Mouse (Mus musculus) right cerebral cortex, postnatal 36 days (tissue): ENCODE data around the gene Reep3.

Experiments
- DNase-seq, 2 experiments: peaks; one replicate each; pipeline ENCODE4 v3.0.0; 2022; ENCODE audit warnings: low spot score in 2 of 2, mixed read lengths in 1 of 2

Gene Reep3

DNA sequence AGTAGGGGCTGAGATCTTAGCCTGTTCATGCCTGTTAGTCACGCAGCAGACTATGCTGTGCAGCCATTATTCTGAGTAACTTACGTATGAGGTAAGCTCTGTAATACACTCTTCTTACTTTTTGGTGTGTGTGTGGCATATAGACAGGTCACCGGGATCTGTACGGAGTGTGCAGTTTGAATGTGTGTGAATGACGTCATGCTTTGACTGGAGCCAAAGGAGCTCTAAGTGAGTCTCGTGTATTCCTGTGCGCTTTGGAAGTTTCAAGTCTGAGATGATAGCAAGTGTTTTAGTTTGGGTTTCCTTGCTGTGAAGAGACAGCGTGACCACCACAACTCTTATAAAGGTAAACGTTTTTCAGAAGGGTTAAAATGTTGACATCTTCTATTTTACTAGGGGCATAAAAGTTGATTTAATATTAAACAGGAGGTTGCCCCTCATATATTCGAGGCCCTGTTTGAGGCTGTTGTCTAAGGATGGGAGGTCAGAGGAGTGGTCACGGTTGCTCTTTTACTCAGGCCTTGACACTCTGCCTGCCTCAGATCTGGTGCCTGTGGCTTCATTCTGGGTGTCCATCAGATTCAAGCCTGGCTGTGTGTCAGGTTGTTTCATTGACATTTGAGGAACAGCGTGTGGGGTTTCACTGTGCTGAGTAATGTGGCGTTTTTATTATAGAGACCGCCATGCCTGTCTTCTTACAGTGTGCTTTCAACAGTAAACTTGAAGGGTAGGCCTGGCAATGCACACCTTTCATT, 14.5 kb upstream of the Reep3 start:
- DNase-seq: no peak

- no peak for DNase-seq
Observed at GRCm38 (mm10) chr10:67109635-67110034, 12.9 kb upstream of the Reep3 start.

- DNase-seq: no peak
Observed at GRCm38 (mm10) chr10:67108096-67108495, 11.4 kb upstream of the Reep3 start.

DNA sequence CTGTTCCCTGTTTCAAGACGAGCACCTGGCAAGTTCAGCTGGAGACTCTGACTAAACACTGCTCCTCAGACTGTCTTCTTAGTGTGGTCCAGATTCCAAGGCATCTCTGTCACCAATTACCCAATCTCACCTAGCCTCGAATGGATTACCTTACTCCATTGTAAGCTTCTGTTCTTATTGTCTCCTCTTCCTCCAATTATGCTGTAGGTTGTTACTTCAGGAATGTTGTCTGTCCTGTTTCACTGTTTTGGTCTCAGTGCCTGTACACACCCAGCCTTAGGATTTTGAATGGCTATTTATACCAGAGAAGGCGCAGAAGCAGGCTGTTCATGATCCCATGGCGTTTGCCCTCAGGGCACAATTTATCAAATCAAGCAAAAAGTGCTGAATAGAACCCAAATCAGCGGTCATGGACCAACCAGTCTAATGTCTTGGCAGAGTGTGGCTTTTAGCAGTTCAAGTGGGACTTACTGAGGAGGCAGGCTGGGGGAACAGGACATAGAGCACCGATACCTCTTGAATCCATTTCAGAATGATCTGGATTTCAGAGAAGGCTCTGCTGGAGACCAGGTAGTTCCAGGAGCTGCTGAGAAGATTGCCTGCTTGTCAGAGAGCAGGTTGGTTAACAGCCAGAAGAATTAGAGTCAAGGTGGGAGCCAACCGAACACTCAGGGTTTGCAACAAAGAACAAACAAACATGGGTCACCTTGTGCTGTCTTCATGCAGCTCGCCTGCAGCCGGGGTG, 10.4 kb upstream of the Reep3 start:
- DNase-seq: no peak

DNA sequence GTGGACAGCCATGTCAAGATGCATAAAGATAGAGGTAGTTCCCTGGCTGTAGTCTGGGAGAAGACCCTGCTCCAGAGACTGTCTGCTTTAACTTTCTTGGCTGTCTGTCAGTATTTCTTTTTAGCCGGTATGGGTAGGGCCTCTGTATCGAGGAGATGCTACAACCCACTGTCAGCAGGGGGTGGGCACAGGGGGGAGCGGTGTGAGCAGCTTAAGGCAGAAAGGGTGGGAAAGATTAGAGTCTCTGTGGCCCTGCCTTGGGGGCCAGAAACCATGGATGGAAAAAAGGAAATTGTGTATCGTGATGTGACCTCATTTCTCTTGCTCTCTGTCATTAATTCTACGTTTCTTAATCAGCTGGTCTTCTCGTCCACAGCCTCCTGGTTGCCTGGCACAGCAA, 9.7 kb upstream of the Reep3 start:
- DNase-seq: no peak

GRCm38 (mm10) chr10:67105331-67106217, 8.8 kb upstream of the Reep3 start:
- no peak for DNase-seq

GRCm38 (mm10) chr10:67104543-67104942, 7.8 kb upstream of the Reep3 start:
- no peak for DNase-seq

DNA sequence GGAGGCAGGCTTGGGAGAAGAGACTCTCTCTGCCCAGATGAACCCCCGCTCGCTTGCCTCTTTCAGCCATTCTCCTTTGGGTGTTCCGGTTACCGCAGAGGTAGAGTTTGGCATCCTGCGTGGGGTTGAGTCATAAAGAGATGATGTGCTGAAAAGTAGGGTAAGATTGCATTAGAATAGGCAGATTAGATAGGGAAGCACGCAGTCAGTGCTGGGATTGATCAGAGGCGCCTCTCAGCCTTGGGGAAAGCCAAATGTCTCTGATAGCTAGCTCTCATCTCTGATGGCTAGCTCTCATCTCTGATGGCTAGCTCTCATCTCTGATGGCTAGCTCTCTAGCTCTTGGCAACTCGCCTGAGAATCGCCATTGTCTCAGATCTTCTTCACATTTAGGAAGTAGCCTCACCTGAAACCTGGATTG, 4.1 kb upstream of the Reep3 start:
- no peak for DNase-seq

DNA sequence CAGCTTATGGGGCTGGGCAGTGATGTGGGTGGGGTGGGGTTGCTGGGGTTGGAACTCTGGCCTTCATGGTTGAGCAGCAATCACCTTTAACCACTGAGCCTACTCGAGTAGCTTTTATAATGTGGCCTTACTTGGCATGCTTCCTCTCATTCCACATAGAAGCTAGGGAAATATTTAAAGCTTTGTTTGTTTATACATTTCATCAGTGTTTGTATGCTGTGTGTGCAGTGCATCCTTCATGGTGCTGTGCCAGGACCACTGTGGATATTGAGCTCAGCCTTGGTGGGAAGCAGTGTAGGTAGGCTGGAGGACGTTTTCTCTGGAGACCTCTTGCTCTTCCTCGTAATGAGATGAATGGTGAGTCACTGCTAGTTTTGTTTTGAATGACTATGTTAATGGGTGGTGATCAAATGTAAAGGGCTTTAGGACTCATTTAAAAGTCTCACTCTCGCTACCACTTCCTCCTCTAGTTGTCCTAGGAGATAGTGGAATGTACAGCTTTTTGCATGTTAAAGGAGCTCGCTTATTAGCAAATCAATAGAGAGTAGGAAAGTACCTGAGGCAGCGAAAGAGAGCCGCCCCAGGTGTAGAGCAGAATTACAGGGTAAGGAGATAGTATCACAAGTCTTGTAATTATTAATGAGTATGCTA, 3.4 kb upstream of the Reep3 start:
- DNase-seq: no peak

DNA sequence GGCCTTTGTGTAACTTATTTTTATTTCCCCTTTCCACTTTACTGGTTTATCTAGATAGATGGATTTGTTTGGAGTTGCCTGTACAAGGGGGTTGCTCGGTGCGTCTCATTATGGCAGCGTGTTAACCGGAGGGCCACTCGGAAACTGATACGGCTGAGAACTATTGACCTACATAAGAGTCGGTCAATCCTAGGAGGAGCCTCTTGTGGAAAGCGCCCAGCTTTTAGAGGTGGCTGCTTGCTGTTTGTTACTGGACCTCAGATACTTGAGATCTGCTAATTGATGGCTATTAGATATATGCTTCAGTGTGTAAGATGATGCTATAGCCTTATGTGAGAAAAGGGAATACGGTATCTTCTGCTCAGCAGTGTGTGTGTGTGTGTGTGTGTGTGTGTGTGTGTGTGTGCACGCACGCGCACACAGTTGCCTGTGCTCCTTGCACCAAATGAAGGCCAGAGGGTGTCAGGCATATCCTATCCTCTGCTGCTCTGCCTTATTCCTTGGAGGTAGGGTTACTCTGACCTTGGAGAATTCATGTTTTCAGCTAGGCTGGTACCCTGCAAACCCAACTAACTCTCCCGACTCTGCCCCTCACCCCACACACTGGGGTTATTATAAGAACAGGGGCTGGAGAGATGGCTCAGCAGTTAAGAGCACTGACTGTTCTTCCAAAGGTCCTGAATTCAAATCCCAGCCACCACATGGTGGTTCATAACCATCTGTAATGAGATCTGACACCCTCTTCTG, 2.6 kb upstream of the Reep3 start:
- DNase-seq: no peak

DNA sequence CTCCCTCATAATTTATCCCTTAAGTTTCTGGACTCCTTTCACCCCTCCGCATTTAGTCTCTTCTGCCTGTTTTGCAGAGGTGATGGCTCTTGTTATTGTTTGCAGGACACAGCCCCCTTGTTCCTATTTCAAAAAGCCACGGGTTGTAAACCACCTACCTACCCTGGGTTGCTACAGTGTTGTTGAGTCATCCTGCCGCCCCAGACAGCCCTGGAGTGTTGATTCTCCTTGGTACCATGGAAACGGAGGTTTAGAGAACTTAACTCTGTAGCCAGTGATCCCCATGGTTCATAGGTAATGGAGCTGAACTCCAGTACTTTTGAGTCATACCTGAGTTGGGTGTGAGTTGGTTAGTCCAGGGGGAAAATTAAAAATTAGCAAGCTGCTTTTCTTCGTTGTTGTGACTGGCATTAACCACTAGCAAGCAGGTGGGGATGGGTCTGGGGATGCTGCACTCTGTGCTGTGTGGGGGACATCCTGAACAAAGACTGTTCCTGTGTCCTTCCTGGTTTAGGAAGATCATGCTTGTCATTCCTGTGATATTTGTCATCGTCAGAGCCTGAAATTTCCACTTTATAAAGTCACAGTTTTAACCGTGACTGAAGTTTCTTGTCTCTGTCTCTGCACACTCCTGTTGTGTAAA, 1.8 kb upstream of the Reep3 start:
- DNase-seq: peak in 1 of 2 experiments; percentile 41

DNA sequence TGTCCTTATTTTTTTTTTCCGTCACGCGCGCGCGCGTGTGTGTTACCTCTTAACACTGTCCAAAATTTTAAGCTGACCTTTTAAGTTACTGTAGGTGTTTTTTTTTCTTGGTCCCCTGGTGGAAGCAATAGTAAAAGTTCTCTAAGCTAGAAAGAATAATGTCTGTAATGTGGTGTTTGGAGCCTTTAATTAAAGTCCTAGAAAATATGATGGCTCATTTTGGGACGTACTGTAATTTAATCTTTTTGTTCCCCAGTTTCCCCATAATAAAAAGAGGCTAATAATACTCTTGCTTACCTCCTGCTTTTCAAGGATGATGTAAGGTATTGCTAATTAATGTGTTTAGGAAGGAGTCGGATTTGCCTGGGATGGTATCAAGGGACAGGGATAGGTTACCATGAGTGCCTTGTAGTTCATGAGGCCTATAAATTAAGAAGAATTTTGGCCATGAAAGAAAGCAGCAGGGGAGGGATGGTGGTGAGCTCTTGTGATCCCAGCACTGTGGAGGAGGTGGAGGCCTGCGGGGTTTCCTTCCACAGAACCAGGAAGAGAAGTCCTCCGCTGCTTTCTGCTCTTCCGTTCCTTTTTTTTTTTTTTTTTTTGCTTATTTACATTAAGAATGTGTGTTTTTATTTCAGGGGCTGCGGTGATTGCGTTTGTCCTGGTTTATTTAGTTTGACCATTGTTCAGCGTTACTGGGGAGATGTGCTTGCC, 849 bp upstream of the Reep3 start:
- DNase-seq: no peak

GRCm38 (mm10) chr10:67095798-67096620, 736 bp downstream of the Reep3 start, which contains the start of gene Jmjd1c:
TSS of gene Jmjd1c (plus strand) at chr10:67096125.
- DNase-seq: peak; percentile 75 to 85

DNA sequence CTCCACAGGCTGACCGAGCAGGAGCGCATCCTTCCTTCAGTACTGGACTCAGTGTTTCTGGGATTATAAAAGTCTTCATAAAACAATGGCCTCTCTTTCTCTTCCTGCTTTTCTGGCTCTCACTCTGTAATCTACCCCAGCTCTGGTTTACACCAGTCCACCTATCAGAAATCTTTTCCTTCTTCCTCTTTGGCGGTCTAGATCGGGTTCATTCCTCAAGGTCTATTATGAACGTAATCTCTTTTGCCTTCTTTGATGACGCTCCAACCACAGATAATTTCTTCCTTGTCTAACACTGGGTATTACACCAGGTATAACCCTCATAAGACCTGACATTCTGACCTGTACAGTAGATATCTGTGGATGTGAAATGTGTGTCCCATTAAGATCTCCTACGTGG, 1.8 kb downstream of the Reep3 start:
- DNase-seq: no peak

DNA sequence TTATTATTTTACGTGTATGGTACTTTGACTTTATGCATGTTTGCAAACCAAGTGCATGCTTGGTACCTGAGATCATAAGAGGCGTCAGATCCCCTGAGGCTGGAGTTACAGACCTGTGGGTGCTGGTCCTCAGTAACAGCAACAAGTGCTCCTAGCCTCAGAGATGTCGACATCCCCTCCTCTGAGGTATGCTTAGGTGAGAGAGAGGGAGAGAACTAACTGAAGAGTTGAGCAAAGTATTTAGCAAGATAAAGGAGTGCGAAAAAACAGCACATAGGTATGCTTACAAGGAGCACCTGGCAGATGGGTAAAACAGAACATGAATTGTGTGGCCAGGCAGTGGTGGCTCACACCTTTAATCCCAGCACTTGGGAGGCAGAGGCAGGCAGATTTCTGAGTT, 6.1 kb downstream of the Reep3 start:
- DNase-seq: no peak

- no peak for DNase-seq
Observed at GRCm38 (mm10) chr10:67087447-67088226, 9.1 kb downstream of the Reep3 start.

DNA sequence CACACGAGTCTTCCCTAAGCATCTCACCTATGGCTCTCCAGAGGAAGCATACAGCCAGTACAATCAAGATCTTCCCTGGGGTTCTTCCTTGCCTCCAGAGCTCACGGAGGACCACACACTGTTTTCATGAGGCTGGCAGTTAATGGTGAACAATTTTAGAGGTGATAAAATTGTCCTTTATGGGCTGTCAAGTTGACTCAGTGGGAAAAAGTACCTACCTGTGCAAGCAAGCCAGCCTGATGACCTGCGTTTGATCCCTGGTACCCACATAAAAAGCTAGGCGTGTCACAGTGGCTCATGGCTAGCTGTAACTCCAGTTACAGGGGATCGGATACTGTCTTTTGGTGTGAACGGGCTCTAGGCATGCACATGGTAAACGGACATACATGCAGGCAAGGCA, 10.8 kb downstream of the Reep3 start:
- DNase-seq: no peak

DNA sequence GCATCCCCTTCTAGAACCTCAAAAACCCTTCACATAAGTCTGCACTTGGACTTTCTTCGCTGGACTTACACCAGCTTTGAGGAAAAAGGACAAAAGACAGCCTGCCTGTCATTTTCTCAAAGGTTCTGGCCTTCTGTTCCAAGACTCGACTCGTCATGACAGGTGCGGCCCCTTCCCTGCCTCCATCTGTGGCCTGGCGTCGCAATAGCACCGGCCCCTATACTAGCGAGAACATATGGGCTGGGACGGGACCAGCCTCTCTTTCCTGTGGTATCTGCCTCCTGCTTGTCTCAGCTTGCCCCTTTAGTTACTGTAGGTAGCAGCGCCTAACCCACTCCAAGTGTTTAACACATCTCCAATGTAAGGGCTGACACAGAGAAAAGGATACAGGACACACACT, 11.6 kb downstream of the Reep3 start:
- no peak for DNase-seq
